Mouse (Mus musculus) effector memory CD4-positive, alpha-beta T cell, adult 7 months (primary cell): ENCODE data around the gene Rasl12. TPM values are rescaled to one million over a fixed set of nuclear protein-coding genes. Genes with fewer than 3 reads are reported as not detected.

Experiments used
- polyA plus RNA-seq: library from polyadenylated mRNA; unstranded; fragments of 100-300 nt; shearing (Covaris generic); gene quantifications from one replicate; pipeline ENCODE4 v1.2.1, GENCODE M21; 2017

Gene Rasl12
- not detected for polyA plus RNA-seq

GRCm38 (mm10) chr9:65398279-65398678 lies at the start of gene Rasl12:
TSS of gene Rasl12 (plus strand) at chr9:65398506.

GRCm38 (mm10) chr9:65360641-65361448 lies 37.5 kb upstream of the Rasl12 start, which contains the start of gene Ubap1l:
TSS of gene Ubap1l (plus strand) at chr9:65361041.

GRCm38 (mm10) chr9:65391613-65391964 lies 6.7 kb upstream of the Rasl12 start, which contains the start of gene Kbtbd13:
TSS of gene Kbtbd13 (minus strand) at chr9:65391652.

GRCm38 (mm10) chr9:65422760-65423501 lies 24.6 kb downstream of the Rasl12 start, which contains the start of gene Slc51b:
TSS of gene Slc51b (minus strand) at chr9:65422955.

GRCm38 (mm10) chr9:65435671-65436301 lies 37.5 kb downstream of the Rasl12 start, which contains the start of gene Mtfmt:
TSS of gene Mtfmt (plus strand) at chr9:65435782.

GRCm38 (mm10) chr9:65460732-65461442 lies 62.6 kb downstream of the Rasl12 start, which contains the start of gene Spg21:
TSS of gene Spg21 (plus strand) at chr9:65460947.

Other genes starting within 250 kb of the Rasl12 start
- gene Parp16, start 203.2 kb upstream of the Rasl12 start, polyA plus RNA-seq: 13.0 TPM
- 0.15 TPM for gene Cilp, start 133.3 kb upstream of the Rasl12 start, polyA plus RNA-seq
- 31.3 TPM for gene Clpx, start 104.2 kb upstream of the Rasl12 start, polyA plus RNA-seq
- gene Pdcd7, start 52.4 kb upstream of the Rasl12 start, polyA plus RNA-seq: 24.2 TPM
- not detected for gene Ubap1l, start 37.5 kb upstream of the Rasl12 start, polyA plus RNA-seq
- gene Kbtbd13, start 6.9 kb upstream of the Rasl12 start, polyA plus RNA-seq: not detected
- not detected for gene Slc51b, start 24.4 kb downstream of the Rasl12 start, polyA plus RNA-seq
- 22.2 TPM for gene Mtfmt, start 37.3 kb downstream of the Rasl12 start, polyA plus RNA-seq
- 103 TPM for gene Spg21, start 62.4 kb downstream of the Rasl12 start, polyA plus RNA-seq
- gene Ankdd1a, start 121.7 kb downstream of the Rasl12 start, polyA plus RNA-seq: not detected
- 41.4 TPM for gene Plekho2, start 181.5 kb downstream of the Rasl12 start, polyA plus RNA-seq
- 0.16 TPM for gene Pif1, start 188.7 kb downstream of the Rasl12 start, polyA plus RNA-seq
- 1.5 TPM for gene Rbpms2, start 231.1 kb downstream of the Rasl12 start, polyA plus RNA-seq